Mouse (Mus musculus) liver, embryonic 14.5 days (tissue): ENCODE measurements around the gene Nacc1. TPM values are rescaled to one million over a fixed set of nuclear protein-coding genes. Genes with fewer than 3 reads are reported as not detected.

Experiments used
- ATAC-seq: fragments of 200-750 bp; cut with Nextera tagmentation; 2 replicates; pipeline ENCODE4 v1.8.0; 2017; ENCODE audit warnings: moderate number of reproducible peaks, mild to moderate bottlenecking, moderate library complexity; ENCODE audit not compliant: insufficient read depth
- DNase-seq, 3 experiments: peaks; one replicate each; pipeline ENCODE4 v3.0.0-alpha.2; 2012 to 2013; ENCODE audit warnings: low read depth in 3 of 3, low spot score in 3 of 3
- H3K27ac ChIP-seq: fragments of 300-500 bp; sonication (generic); 2 replicates; pipeline ENCODE4 v1.5.1; 2014; ENCODE audit warnings: moderate library complexity, mild to moderate bottlenecking, control low read depth, inconsistent platforms
- H3K27me3 ChIP-seq: fragments of 300-500 bp; sonication (generic); 2 replicates; pipeline ENCODE4 v1.6.1; 2014; ENCODE audit warnings: mild to moderate bottlenecking, low read length, moderate library complexity; ENCODE audit not compliant: control insufficient read depth, insufficient read depth
- H3K36me3 ChIP-seq: fragments of 300-500 bp; sonication (generic); replicated peaks from 2 replicates; pipeline ENCODE4 v1.6.1; 2014; ENCODE audit warnings: low read depth; ENCODE audit not compliant: control insufficient read depth, insufficient read depth
- H3K4me1 ChIP-seq, 2 experiments: fragments of 200-500 bp in 1 of 2; fragments of 300-500 bp in 1 of 2; sonication (generic) in 1 of 2; replicated peaks; 2 replicates each; pipeline ENCODE4 v1.6.1; 2012 to 2014; ENCODE audit warnings: antibody characterized with exemption in 1 of 2, inconsistent platforms in 1 of 2, low read length in 1 of 2; ENCODE audit not compliant: control insufficient read depth in 2 of 2, insufficient read depth in 2 of 2
- H3K4me2 ChIP-seq: fragments of 300-500 bp; sonication (generic); 2 replicates; pipeline ENCODE4 v1.6.1; 2014; ENCODE audit warnings: low read depth, mild to moderate bottlenecking, control low read depth, moderate library complexity
- H3K4me3 ChIP-seq, 2 experiments: fragments of 200-500 bp in 1 of 2; fragments of 300-500 bp in 1 of 2; sonication (generic) in 1 of 2; 2 replicates each; pipeline ENCODE4 v1.5.1; 2012 to 2014; ENCODE audit warnings: low read depth in 2 of 2, low read length in 2 of 2, mild to moderate bottlenecking in 2 of 2, control low read depth in 1 of 2, inconsistent platforms in 1 of 2, moderate library complexity in 1 of 2; ENCODE audit not compliant: insufficient read depth in 1 of 2
- H3K9ac ChIP-seq: fragments of 300-500 bp; sonication (generic); replicated peaks from 2 replicates; pipeline ENCODE4 v1.6.1; 2014; ENCODE audit warnings: mild to moderate bottlenecking, control low read depth, moderate library complexity
- H3K9me3 ChIP-seq: fragments of 300-500 bp; sonication (generic); 2 replicates; pipeline ENCODE4 v1.6.1; 2016; ENCODE audit warnings: low read length, mixed read lengths; ENCODE audit not compliant: control insufficient read depth
- CTCF ChIP-seq: IDR thresholded peaks from 2 replicates; pipeline ENCODE4 v1.5.1; 2016; ENCODE audit warnings: antibody characterized with exemption, low read depth, control low read depth
- EP300 ChIP-seq: IDR thresholded peaks from 2 replicates; pipeline ENCODE4 v1.6.1; 2016; ENCODE audit warnings: antibody characterized with exemption, low read depth
- WGBS: fragments of 180-500 bp; shearing (Covaris S2); extraction: QIAGEN DNeasy Blood & Tissue Kit; methylation state at CpG from one replicate; pipeline ENCODE4 v1.1.7; 2014; ENCODE audit not compliant: insufficient replicate concordance; 5-methylcytosine and 5-hydroxymethylcytosine counted together
- polyA plus RNA-seq, 2 experiments: library from polyadenylated mRNA; depleted of rRNA in 1 of 2; stranded (reverse) in 1 of 2; unstranded in 1 of 2; fragments of >200 nt; fragmentation: Nextera tagmentation in 1 of 2; extraction: Ambion mirVana in 1 of 2; gene quantifications; 2 replicates each; pipeline versions ENCODE4 v1.2.1 to v1.2.3; 2012 to 2014

The Nacc1 gene
- polyA plus RNA-seq, 2 experiments, result 6.3 to 19.0 TPM

DNA sequence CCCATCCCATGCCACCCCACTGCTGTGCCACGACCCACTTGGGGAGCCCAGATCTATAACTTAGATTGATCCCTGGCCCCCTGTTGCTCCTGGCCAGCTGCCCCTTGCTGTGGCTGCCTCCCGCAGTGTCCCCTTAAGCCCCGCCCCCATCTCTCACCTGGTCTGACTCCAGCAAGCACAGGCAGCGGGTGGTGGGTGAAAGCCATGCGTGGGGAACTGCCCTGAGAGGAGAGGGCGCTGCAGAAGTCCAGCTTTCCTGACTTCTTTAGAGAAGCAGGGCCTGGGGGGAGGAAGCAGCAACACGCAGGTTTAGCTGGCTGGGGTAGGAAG is 35.9 kb upstream of the Nacc1 start:
- H3K9me3 ChIP-seq, result no peaks in the 10 kb centered on the region
- TF ChIP-seq CTCF (0 out of 2 replicates have a peak, but pooled peaks have one; percentile 1), EP300 (no peak)
- H3K4me3 ChIP-seq, result peak overlapping the region; percentile 66 to 73
- peak overlapping the region; percentile 100 for H3K4me2 ChIP-seq
- peaks cover 2% of the 10 kb centered on the region for H3K36me3 ChIP-seq
- ATAC-seq (peak; percentile 47), DNase-seq (no peak)
- WGBS, result 6% methylated on average over 7 of the region's 7 CpGs
- peak overlapping the region; percentile 96 for H3K27ac ChIP-seq
- H3K27me3 ChIP-seq, result no peaks in the 10 kb centered on the region
- H3K9ac ChIP-seq, result peak overlapping the region; percentile 92
- peaks cover 55 to 61% of the 10 kb centered on the region in 2 experiments for H3K4me1 ChIP-seq

DNA sequence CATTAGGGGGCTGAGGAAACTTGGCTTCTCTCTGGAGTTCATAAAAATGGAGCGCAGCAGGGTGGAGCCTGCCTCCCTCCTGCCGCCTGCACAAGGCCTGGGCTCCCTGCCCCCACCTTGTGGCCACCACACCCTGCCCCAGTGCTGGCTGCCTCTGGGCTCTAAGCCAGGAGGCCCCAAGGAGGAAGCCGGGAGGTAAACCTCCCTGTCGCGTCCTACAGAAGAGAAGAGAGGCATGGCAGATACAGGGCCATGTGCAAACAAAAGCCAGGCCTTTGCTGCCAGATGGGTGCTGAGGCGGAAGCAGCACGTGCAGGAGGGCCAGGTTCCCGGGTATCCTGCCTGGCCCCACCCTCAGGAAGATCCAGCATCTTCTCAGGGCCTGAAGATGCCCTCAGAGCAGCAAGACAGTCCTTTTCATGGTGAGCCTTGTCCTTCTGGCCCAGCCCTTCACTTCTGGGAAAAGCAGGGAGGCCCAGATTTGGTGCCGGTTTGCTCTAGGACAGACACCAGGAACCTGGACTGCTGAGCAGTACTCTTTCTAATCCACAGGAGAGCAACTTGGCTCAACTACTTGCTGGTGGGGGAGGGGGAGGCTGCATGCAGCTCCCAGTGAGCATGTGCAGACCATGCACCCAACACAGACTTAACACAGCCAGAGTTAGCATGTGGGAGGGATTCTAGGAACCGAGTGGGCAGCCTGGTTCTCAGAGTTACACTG is 35.3 kb upstream of the Nacc1 start, which contains the start of gene G430095P16Rik:
TSS of gene G430095P16Rik (plus strand) at position 158 of the 721 bp plus-strand sequence.
- TF ChIP-seq CTCF, result peak; percentile 87
- TF ChIP-seq EP300, result peak; percentile 39; the same call in 1 of the 2 replicates
- 3% methylated on average over 10 of the region's 10 CpGs for WGBS

DNA sequence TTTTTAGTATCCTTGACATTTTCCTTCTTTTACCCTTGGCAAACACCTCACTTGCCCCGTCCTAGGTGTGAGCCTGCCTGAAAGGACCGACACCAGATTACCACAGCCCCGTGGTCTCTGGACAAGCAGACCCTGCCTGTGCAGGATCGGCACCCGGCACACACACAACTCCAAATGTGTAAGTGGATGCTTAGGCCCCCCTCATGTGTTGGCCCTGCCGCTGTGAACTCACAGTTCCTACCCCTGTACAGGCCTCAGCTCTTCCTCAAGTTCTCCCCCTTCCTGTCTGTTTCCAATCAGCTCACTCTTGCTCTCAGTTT is 34.8 kb upstream of the Nacc1 start:
- peak overlapping the region; percentile 66 to 73 for H3K4me3 ChIP-seq
- no peaks in the 10 kb centered on the region for H3K9me3 ChIP-seq
- peaks cover 51 to 54% of the 10 kb centered on the region in 2 experiments for H3K4me1 ChIP-seq
- TF ChIP-seq EP300, result no peak
- no peak for TF ChIP-seq CTCF
- DNase-seq, result no peak
- H3K27me3 ChIP-seq, result no peaks in the 10 kb centered on the region
- 33% methylated on average over 6 of the region's 6 CpGs for WGBS
- peak overlapping the region; percentile 96 for H3K27ac ChIP-seq
- H3K36me3 ChIP-seq, result peaks cover 2% of the 10 kb centered on the region
- H3K9ac ChIP-seq, result peak overlapping the region; percentile 92
- peak overlapping the region; percentile 100 for H3K4me2 ChIP-seq
- peak; percentile 7 for ATAC-seq

More for the DNA sequence above, 35.3 kb upstream of the Nacc1 start, which contains the start of gene G430095P16Rik:
- H3K36me3 ChIP-seq, result peaks cover 2% of the 10 kb centered on the region
- H3K27ac ChIP-seq, result peak within 1 kb of the TSS; percentile 96
- H3K27me3 ChIP-seq, result no peaks in the 10 kb centered on the region
- peak within 1 kb of the TSS; percentile 66 to 73 for H3K4me3 ChIP-seq
- no peaks in the 10 kb centered on the region for H3K9me3 ChIP-seq
- H3K9ac ChIP-seq, result peak within 1 kb of the TSS; percentile 92
- peaks cover 51 to 56% of the 10 kb centered on the region in 2 experiments for H3K4me1 ChIP-seq
- DNase-seq (peak; percentile 72 to 80 (median 73)), ATAC-seq (peak; percentile 91)
- H3K4me2 ChIP-seq, result peak within 1 kb of the TSS; percentile 100

DNA sequence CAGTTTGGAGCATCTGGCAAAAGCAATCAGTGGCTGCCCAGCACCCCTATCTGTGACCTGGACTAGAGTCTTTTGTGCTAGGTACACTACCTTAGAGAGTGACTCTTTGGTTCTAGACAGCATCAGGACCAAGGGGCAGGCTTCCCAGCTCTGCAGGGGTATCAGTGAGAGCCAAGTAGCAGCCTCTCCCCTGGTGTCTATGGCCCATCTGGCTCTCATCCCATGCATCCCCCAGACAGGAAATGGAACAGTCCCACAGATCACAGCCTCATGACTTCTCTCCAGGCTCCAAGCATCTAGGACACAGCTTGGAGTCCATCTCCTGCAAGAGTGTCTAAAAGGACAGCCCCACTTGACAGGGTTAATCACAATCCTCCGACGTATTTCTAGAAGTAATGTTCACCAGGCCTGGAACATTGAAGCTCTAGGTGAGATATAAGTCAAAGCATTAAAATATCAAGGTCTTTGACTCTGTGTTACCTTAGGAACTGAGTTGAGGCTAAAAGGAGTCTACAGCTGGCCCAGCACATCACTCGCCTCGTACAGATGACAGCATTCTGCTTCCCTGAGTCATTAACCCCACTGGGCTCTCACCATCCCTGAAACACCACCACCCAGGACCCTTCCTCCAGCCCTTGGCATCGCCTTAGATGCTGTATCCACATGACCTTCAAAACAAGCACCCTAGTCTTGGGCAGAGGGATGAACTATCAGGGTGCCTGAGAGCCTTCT is 31.5 kb upstream of the Nacc1 start:
- no peak overlapping the region for H3K4me2 ChIP-seq
- WGBS, result 81% methylated on average over 5 of the region's 5 CpGs
- DNase-seq (no peak), ATAC-seq (no peak)
- H3K4me3 ChIP-seq, result no peak overlapping the region
- H3K27ac ChIP-seq, result no peak overlapping the region; the same call in 1 of the 2 replicates
- no peaks in the 10 kb centered on the region for H3K9me3 ChIP-seq
- no peak overlapping the region for H3K9ac ChIP-seq
- H3K27me3 ChIP-seq, result no peaks in the 10 kb centered on the region; the same call in 1 of the 2 replicates
- H3K36me3 ChIP-seq, result no peaks in the 10 kb centered on the region; the same call in 1 of the 2 replicates
- TF ChIP-seq CTCF (no peak), EP300 (no peak)
- peaks cover 24 to 25% of the 10 kb centered on the region in 2 experiments for H3K4me1 ChIP-seq

DNA sequence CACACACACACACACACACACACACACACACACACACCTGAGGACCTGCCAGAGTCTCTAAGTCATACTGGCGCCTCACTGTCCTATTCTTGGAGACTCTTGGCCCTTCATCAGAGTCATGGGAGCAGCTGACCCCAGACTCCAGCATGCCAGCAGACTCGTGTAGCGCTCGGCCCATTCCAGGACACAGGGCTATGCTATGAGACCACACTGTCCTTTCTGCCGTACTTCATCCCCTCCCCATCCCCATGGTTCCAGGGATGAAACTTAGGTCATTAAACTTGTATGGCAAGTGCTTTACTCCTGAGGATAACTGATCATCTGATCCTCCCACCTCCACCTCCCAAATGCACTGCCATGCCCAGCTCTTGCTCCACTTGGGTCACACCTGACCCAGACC is 30.8 kb upstream of the Nacc1 start:
- no peak overlapping the region for H3K4me2 ChIP-seq
- ATAC-seq (no peak), DNase-seq (no peak)
- H3K9me3 ChIP-seq, result no peaks in the 10 kb centered on the region
- H3K9ac ChIP-seq, result no peak overlapping the region
- H3K27ac ChIP-seq, result no peak overlapping the region
- H3K27me3 ChIP-seq, result no peaks in the 10 kb centered on the region; the same call in 1 of the 2 replicates
- WGBS, result 80% methylated on average over 5 of the region's 5 CpGs
- H3K4me1 ChIP-seq, result peaks cover 18% of the 10 kb centered on the region in 2 experiments
- TF ChIP-seq CTCF, result no peak
- TF ChIP-seq EP300, result no peak
- H3K36me3 ChIP-seq, result no peaks in the 10 kb centered on the region; the same call in 1 of the 2 replicates
- no peak overlapping the region for H3K4me3 ChIP-seq
